Mouse (Mus musculus): ENCODE measurements around the gene Ctbp2. TPM values are rescaled to one million over a fixed set of nuclear protein-coding genes. Genes with fewer than 3 reads are reported as not detected.

Gene Ctbp2
- polyA plus RNA-seq, 2 experiments, result 7.3 to 8.4 TPM

- no peak for ATAC-seq (ENCODE audit: insufficient read depth)
- TF ChIP-seq EP300 (IDR thresholded peaks at IDR 0.05; ENCODE audit: low read depth) (no peak), CTCF (IDR thresholded peaks at IDR 0.05; ENCODE audit: low read depth) (no peak)
- DNase-seq (ENCODE audit: low read depth in 3 of 3, low spot score in 3 of 3), result no peak
- Histone ChIP-seq H3K27ac (no peak overlapping the region), H3K9ac (replicated peaks) (no peak overlapping the region), H3K27me3 (ENCODE audit: control insufficient read depth, insufficient read depth, low read length) (no peaks in the 10 kb centered on the region), H3K9me3 (ENCODE audit: control insufficient read depth, low read length) (no peaks in the 10 kb centered on the region), H3K4me1 (replicated peaks; ENCODE audit: control insufficient read depth in 2 of 2, insufficient read depth in 2 of 2, low read length in 1 of 2) (no peaks in the 10 kb centered on the region), H3K4me2 (ENCODE audit: low read depth) (no peak overlapping the region), H3K36me3 (replicated peaks; ENCODE audit: control insufficient read depth, insufficient read depth, low read depth) (no peaks in the 10 kb centered on the region), H3K4me3 (ENCODE audit: insufficient read depth in 1 of 2, low read depth in 2 of 2, low read length in 2 of 2) (no peak overlapping the region)
- 55% methylated on average over 5 of the region's 5 CpGs for WGBS (ENCODE audit: insufficient replicate concordance)
These were observed 38.9 kb upstream of the Ctbp2 start for GRCm38 (mm10) chr7:133163011-133163410.

- no peak overlapping the region for H3K27ac ChIP-seq
- WGBS (ENCODE audit: insufficient replicate concordance), result 19% methylated on average over 2 of the region's 2 CpGs
- no peak for TF ChIP-seq CTCF (IDR thresholded peaks at IDR 0.05; ENCODE audit: low read depth)
- no peak for TF ChIP-seq EP300 (IDR thresholded peaks at IDR 0.05; ENCODE audit: low read depth)
These were observed 38.0 kb upstream of the Ctbp2 start for GRCm38 (mm10) chr7:133162131-133162530.

GRCm38 (mm10) chr7:133161362-133162080 is 37.4 kb upstream of the Ctbp2 start:
- no peak for DNase-seq (ENCODE audit: low read depth in 3 of 3, low spot score in 3 of 3)
- H3K27ac ChIP-seq, result no peak overlapping the region

More at GRCm38 (mm10) chr7:133162131-133162530, 38.0 kb upstream of the Ctbp2 start:
- no peaks in the 10 kb centered on the region for H3K36me3 ChIP-seq (replicated peaks; ENCODE audit: control insufficient read depth, insufficient read depth, low read depth)
- no peak overlapping the region for H3K9ac ChIP-seq (replicated peaks)
- no peak overlapping the region for H3K4me3 ChIP-seq (ENCODE audit: insufficient read depth in 1 of 2, low read depth in 2 of 2, low read length in 2 of 2)
- H3K4me1 ChIP-seq (replicated peaks; ENCODE audit: control insufficient read depth in 2 of 2, insufficient read depth in 2 of 2, low read length in 1 of 2), result no peaks in the 10 kb centered on the region
- ATAC-seq (ENCODE audit: insufficient read depth) (no peak), DNase-seq (ENCODE audit: low read depth in 3 of 3, low spot score in 3 of 3) (no peak)
- H3K4me2 ChIP-seq (ENCODE audit: low read depth), result no peak overlapping the region
- no peaks in the 10 kb centered on the region for H3K27me3 ChIP-seq (ENCODE audit: control insufficient read depth, insufficient read depth, low read length)
- H3K9me3 ChIP-seq (ENCODE audit: control insufficient read depth, low read length), result no peaks in the 10 kb centered on the region

GRCm38 (mm10) chr7:133159519-133159918 is 35.4 kb upstream of the Ctbp2 start:
- H3K36me3 ChIP-seq (replicated peaks; ENCODE audit: control insufficient read depth, insufficient read depth, low read depth), result no peaks in the 10 kb centered on the region
- H3K4me2 ChIP-seq (ENCODE audit: low read depth), result no peak overlapping the region
- H3K9ac ChIP-seq (replicated peaks), result no peak overlapping the region
- WGBS (ENCODE audit: insufficient replicate concordance), result 73% methylated on average over 3 of the region's 3 CpGs
- no peak for DNase-seq (ENCODE audit: low read depth in 3 of 3, low spot score in 3 of 3)
- no peaks in the 10 kb centered on the region for H3K4me1 ChIP-seq (replicated peaks; ENCODE audit: control insufficient read depth in 2 of 2, insufficient read depth in 2 of 2, low read length in 1 of 2)
- no peak overlapping the region for H3K27ac ChIP-seq
- H3K9me3 ChIP-seq (ENCODE audit: control insufficient read depth, low read length), result no peaks in the 10 kb centered on the region
- ATAC-seq (ENCODE audit: insufficient read depth), result no peak
- TF ChIP-seq CTCF (IDR thresholded peaks at IDR 0.05; ENCODE audit: low read depth) (no peak), EP300 (IDR thresholded peaks at IDR 0.05; ENCODE audit: low read depth) (no peak)
- no peaks in the 10 kb centered on the region for H3K27me3 ChIP-seq (ENCODE audit: control insufficient read depth, insufficient read depth, low read length)
- no peak overlapping the region for H3K4me3 ChIP-seq (ENCODE audit: insufficient read depth in 1 of 2, low read depth in 2 of 2, low read length in 2 of 2)

More at GRCm38 (mm10) chr7:133161362-133162080, 37.4 kb upstream of the Ctbp2 start:
- Histone ChIP-seq H3K9me3 (ENCODE audit: control insufficient read depth, low read length) (no peaks in the 10 kb centered on the region), H3K27me3 (ENCODE audit: control insufficient read depth, insufficient read depth, low read length) (no peaks in the 10 kb centered on the region), H3K9ac (replicated peaks) (no peak overlapping the region), H3K4me2 (ENCODE audit: low read depth) (no peak overlapping the region), H3K4me3 (ENCODE audit: insufficient read depth in 1 of 2, low read depth in 2 of 2, low read length in 2 of 2) (no peak overlapping the region), H3K4me1 (replicated peaks; ENCODE audit: control insufficient read depth in 2 of 2, insufficient read depth in 2 of 2, low read length in 1 of 2) (no peaks in the 10 kb centered on the region), H3K36me3 (replicated peaks; ENCODE audit: control insufficient read depth, insufficient read depth, low read depth) (no peaks in the 10 kb centered on the region)
- no peak for ATAC-seq (ENCODE audit: insufficient read depth)
- 56% methylated on average over 7 of the region's 7 CpGs for WGBS (ENCODE audit: insufficient replicate concordance)
- TF ChIP-seq EP300 (IDR thresholded peaks at IDR 0.05; ENCODE audit: low read depth) (no peak), CTCF (IDR thresholded peaks at IDR 0.05; ENCODE audit: low read depth) (no peak)

- H3K4me1 ChIP-seq (replicated peaks; ENCODE audit: control insufficient read depth in 2 of 2, insufficient read depth in 2 of 2, low read length in 1 of 2), result no peaks in the 10 kb centered on the region
- TF ChIP-seq CTCF (IDR thresholded peaks at IDR 0.05; ENCODE audit: low read depth), result no peak
- no peak for TF ChIP-seq EP300 (IDR thresholded peaks at IDR 0.05; ENCODE audit: low read depth)
- no peak overlapping the region for H3K27ac ChIP-seq
- H3K9me3 ChIP-seq (ENCODE audit: control insufficient read depth, low read length), result no peaks in the 10 kb centered on the region
- no peak overlapping the region for H3K4me2 ChIP-seq (ENCODE audit: low read depth)
- DNase-seq (ENCODE audit: low read depth in 3 of 3, low spot score in 3 of 3) (no peak), ATAC-seq (ENCODE audit: insufficient read depth) (no peak)
- no peak overlapping the region for H3K4me3 ChIP-seq (ENCODE audit: insufficient read depth in 1 of 2, low read depth in 2 of 2, low read length in 2 of 2)
- WGBS (ENCODE audit: insufficient replicate concordance), result 70% methylated on average over 12 of the region's 12 CpGs
- no peak overlapping the region for H3K9ac ChIP-seq (replicated peaks)
- H3K36me3 ChIP-seq (replicated peaks; ENCODE audit: control insufficient read depth, insufficient read depth, low read depth), result no peaks in the 10 kb centered on the region
- no peaks in the 10 kb centered on the region for H3K27me3 ChIP-seq (ENCODE audit: control insufficient read depth, insufficient read depth, low read length)
These were observed 31.5 kb upstream of the Ctbp2 start for GRCm38 (mm10) chr7:133155621-133156020.
